Mouse (Mus musculus) adipocyte (in vitro differentiated cells): ENCODE measurements around the gene Cdk6.

ENCODE experiments used
- DNase-seq: peaks from one replicate; pipeline ENCODE4 v3.0.0-alpha.2; 2016; ENCODE audit warnings: low spot score

Cdk6 gene

DNA sequence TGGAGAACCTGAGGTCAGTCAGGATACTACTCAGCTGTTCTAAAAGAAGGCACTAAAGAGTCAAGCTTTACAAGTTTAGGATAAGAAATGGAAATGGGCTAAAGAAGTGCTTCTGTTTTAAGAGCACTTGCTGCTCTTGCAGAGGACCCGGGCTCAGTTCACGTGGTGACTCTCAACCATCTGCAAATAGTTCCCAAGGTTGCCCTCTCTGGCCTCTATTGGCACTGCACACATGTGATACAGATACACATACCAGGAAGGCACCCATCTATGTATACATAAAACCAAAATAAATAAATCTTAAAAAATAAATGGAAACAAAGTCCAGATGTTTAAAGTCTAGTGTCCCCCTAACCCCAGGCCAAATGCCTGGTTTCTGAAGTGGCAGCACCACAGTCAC, 233.5 kb downstream of the Cdk6 start:
- no peak for DNase-seq

DNA sequence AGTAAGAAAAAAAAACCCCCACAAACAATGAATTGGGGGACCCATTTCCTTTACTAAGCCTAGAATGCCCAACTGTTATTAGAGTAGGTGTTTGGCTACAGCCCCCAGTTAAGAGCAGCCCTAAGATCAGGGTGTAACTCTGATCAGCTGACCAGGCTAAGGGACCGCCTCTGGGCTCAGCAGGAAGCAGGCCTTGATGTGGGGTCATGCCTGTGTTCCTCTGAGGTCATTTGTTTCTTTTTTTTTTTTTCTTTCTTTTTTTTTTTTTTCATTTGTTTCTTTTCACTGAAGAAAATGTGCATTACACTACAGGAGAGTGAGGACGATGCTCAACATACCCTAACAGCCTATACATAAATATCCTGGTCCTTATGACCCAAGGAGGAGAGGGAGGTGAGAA, 236.7 kb downstream of the Cdk6 start:
- DNase-seq: no peak

DNA sequence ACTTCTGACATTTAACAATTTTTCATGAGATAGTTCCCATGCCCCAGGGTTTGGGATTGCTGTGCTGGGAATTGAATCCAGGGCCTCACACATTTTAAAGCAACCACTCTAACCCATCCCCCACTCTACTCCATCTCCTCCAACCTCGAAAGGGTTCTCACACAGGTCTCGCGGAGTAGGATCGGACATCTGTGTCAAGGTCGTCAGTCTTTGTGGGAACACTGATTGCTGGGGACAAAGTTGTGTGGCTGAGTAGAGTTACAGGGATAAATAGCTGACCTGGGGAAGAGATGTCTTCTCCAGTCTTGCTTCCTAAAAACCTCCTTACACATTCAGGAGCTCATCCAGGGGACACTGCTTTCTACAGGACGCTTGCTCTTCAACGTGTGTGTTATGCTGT, 237.8 kb downstream of the Cdk6 start:
- no peak for DNase-seq
